Mouse (Mus musculus) heart, embryonic 14.5 days (tissue): ENCODE measurements around the gene Rab43. TPM values are rescaled to one million over a fixed set of nuclear protein-coding genes. Genes with fewer than 3 reads are reported as not detected.

ENCODE experiments used
- ATAC-seq: fragments of 200-750 bp; cut with Nextera tagmentation; 2 replicates; pipeline ENCODE4 v1.8.0; 2017; ENCODE audit warnings: low read depth, moderate TSS enrichment; ENCODE audit not compliant: insufficient number of reproducible peaks, insufficient read depth, low FRiP score
- H3K27ac ChIP-seq, 2 experiments: fragments of 200-500 bp in 1 of 2; fragments of 300-500 bp in 1 of 2; sonication (generic) in 1 of 2; replicated peaks in 1 of 2; 2 replicates each; pipeline ENCODE4 v1.5.1; 2012 to 2014; ENCODE audit warnings: low read depth in 2 of 2, low read length in 2 of 2, control low read depth in 1 of 2, mild to moderate bottlenecking in 1 of 2, mixed read lengths in 1 of 2; ENCODE audit not compliant: control insufficient read depth in 1 of 2, insufficient read depth in 1 of 2
- H3K27me3 ChIP-seq: fragments of 300-500 bp; sonication (generic); 2 replicates; pipeline ENCODE4 v1.6.1; 2014; ENCODE audit warnings: mild to moderate bottlenecking, low read length, control low read depth; ENCODE audit not compliant: control insufficient read depth, insufficient read depth
- H3K36me3 ChIP-seq: fragments of 300-500 bp; sonication (generic); 2 replicates; pipeline ENCODE4 v1.6.1; 2014; ENCODE audit warnings: mild to moderate bottlenecking, control low read depth, low read length, mixed read lengths; ENCODE audit not compliant: control insufficient read depth, insufficient read depth
- H3K4me1 ChIP-seq, 2 experiments: fragments of 200-500 bp in 1 of 2; fragments of 300-500 bp in 1 of 2; sonication (generic) in 1 of 2; 2 replicates each; pipeline ENCODE4 v1.6.1; 2012 to 2014; ENCODE audit warnings: low read length in 2 of 2, control low read depth in 1 of 2, mixed read lengths in 1 of 2; ENCODE audit not compliant: control insufficient read depth in 2 of 2, insufficient read depth in 2 of 2
- H3K4me2 ChIP-seq: fragments of 300-500 bp; sonication (generic); 2 replicates; pipeline ENCODE4 v1.6.1; 2014; ENCODE audit warnings: mild to moderate bottlenecking, low read length
- H3K4me3 ChIP-seq, 2 experiments: fragments of 200-500 bp in 1 of 2; fragments of 300-500 bp in 1 of 2; sonication (generic) in 1 of 2; 2 replicates each; pipeline ENCODE4 v1.5.1; 2012 to 2014; ENCODE audit warnings: low read length in 2 of 2, mild to moderate bottlenecking in 2 of 2, control low read depth in 1 of 2, low read depth in 1 of 2, moderate library complexity in 1 of 2; ENCODE audit not compliant: control insufficient read depth in 1 of 2, insufficient read depth in 1 of 2
- H3K9ac ChIP-seq: fragments of 300-500 bp; sonication (generic); 2 replicates; pipeline ENCODE4 v1.6.1; 2014; ENCODE audit warnings: mild to moderate bottlenecking, low read length
- H3K9me3 ChIP-seq: fragments of 300-500 bp; sonication (generic); 2 replicates; pipeline ENCODE4 v1.6.1; 2016; ENCODE audit warnings: low read length, control low read depth; ENCODE audit not compliant: control insufficient read depth
- WGBS: fragments of 180-500 bp; shearing (Covaris S2); extraction: QIAGEN DNeasy Blood & Tissue Kit; methylation state at CpG from one replicate; pipeline ENCODE4 v1.1.7; 2014; 5-methylcytosine and 5-hydroxymethylcytosine counted together
- polyA plus RNA-seq: library from polyadenylated mRNA; unstranded; fragments of >200 nt; fragmentation: Nextera tagmentation; extraction: Ambion mirVana; gene quantifications from 2 replicates; pipeline ENCODE4 v1.2.1, GENCODE M21; 2014

Rab43 gene
- polyA plus RNA-seq, 1 experiment from 2014 or later, result 8.0 TPM

DNA sequence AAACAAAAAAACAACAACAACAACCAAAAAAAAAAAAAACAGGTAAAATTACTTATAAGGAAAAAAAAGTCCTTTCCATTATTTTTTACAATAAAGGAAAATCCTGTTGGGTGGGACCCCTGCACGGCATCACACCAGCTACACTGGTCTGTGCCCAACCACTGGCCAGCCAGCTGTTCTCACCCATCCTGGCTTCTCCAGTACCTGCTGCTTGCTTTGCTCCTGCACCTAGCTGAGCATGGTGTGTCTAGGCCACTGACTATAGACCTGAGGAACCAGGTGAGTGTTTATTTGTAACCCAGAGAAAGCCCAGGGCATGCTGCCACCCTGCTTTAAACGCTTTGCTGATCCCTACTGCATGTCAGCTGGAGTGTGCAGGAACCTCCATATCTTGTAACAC is 8.4 kb upstream of the Rab43 start:
- Histone ChIP-seq H3K4me3 (no peak overlapping the region), H3K4me1 (no peaks in the 10 kb centered on the region), H3K4me2 (no peak overlapping the region), H3K9me3 (0 out of 2 replicates have a peak, but pooled peaks cover 3% of the 10 kb centered on the region), H3K27me3 (no peaks in the 10 kb centered on the region), H3K9ac (no peak overlapping the region), H3K27ac (no peak overlapping the region), H3K36me3 (peaks cover 100% of the 10 kb centered on the region)
- ATAC-seq, result no peak
- WGBS, result 96% methylated on average over 2 of the region's 2 CpGs

DNA sequence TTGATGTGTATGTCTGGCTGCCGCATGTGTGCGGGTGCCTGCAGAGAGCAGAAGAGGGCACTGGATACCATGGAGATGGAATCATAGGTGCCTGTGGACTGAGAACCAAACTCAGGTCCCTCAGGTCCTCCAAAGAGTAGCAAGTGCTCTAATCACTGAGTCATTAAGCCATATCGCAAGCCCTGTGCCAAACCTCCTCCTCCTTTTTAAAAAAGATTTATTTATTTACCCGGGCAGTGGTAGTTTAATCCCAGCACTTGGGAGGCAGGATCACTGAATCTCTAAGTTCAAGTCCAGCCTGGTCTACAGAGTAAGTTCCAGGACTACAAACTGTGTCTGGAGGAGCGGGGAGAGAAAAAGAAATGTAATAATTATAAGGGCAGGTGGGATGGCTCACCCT is 2.5 kb upstream of the Rab43 start:
- no peaks in the 10 kb centered on the region for H3K27me3 ChIP-seq
- no peak overlapping the region for H3K4me2 ChIP-seq
- no peak overlapping the region for H3K27ac ChIP-seq
- no peak overlapping the region for H3K9ac ChIP-seq
- ATAC-seq, result no peak
- H3K4me3 ChIP-seq, result no peak overlapping the region
- H3K9me3 ChIP-seq, result no peaks in the 10 kb centered on the region
- WGBS, result 92% methylated on average over 5 of the region's 5 CpGs
- H3K4me1 ChIP-seq, result peaks cover 0 to 14% of the 10 kb centered on the region in 2 experiments; a peak in 3 of 4 replicates
- H3K36me3 ChIP-seq, result peaks cover 46% of the 10 kb centered on the region

DNA sequence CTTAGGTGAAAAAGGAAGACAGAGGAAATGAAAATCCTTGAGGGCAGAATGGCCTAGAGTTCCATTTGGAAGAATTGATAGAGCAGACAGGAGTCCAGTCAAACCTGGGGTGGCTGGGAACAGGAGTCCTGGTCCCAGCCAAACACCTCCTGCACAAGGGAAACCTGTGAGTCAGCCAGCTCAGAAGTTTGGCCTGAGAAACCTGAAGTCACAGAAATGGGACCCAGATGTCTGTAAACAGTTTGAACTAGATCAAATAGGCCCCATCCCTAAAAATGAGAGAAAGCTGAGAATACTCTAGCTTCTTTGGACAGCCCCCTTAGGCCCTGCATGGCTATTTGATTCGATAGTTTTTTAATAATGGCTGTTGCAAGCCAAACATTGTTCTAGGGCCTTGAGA is 692 bp upstream of the Rab43 start:
- ATAC-seq, result no peak
- 81% methylated on average over 1 of the region's 1 CpGs for WGBS
- H3K27ac ChIP-seq, result peak overlapping the region in 1 of 2 experiments; percentile 86; a peak in 1 of 4 replicates
- H3K9me3 ChIP-seq, result no peaks in the 10 kb centered on the region
- peak overlapping the region in 1 of 2 experiments; percentile 78; a peak in 2 of 4 replicates for H3K4me3 ChIP-seq
- peaks cover 27% of the 10 kb centered on the region for H3K36me3 ChIP-seq
- peaks cover 0 to 14% of the 10 kb centered on the region in 2 experiments; a peak in 3 of 4 replicates for H3K4me1 ChIP-seq
- peak overlapping the region; percentile 83 for H3K9ac ChIP-seq
- H3K4me2 ChIP-seq, result peak overlapping the region; percentile 85
- H3K27me3 ChIP-seq, result no peaks in the 10 kb centered on the region

DNA sequence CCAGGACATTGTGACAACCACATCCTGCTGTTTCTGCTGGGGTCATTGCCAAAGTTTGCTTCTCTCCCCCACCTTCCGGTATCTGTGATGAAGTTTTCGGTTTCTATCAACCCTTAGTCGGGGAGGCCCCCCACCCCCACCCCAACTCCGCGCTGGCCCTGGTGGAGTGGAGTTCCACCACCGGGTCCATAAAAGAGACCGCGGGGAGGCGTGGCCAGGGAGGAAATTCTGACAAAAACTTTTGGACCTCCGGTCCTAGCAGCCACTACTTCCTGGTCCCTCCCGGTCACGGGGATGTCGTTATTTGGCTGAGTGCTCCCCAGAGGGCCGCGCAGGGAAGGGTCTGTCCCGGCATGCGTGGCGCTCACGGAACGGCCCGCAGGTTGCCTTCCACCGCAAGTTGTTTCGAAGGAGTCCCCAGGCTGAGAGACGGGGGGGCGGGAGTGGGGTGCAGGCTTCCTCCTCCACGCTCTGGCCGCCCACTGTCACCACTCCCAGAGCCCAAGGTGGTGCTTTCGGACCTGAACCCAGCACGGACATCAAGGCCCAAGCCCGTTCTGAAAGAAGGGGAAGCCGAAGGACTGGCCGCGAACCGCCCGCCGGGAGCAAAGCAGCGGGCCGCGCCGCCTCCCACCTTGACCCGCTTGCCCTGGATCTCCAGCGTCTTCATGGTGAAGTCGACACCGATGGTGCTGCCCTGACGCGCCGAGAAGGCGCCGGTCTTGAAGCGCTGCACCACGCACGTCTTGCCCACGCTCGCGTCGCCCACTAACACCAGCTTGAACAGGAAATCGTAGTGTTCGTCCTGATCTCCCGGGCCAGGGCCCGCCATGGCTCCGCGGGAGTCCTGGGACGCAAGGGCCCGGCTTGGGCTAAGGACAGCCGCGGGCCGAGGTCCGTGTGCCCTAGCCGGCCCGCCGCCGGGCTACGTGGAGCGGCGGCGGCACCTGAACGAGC is 973 bp downstream of the Rab43 start:
- Histone ChIP-seq H3K4me1 (peaks cover 2 to 14% of the 10 kb centered on the region in 2 experiments; a peak in 3 of 4 replicates), H3K27ac (peak overlapping the region; percentile 61 to 86), H3K9ac (peak overlapping the region; percentile 83), H3K27me3 (no peaks in the 10 kb centered on the region), H3K9me3 (no peaks in the 10 kb centered on the region), H3K36me3 (peaks cover 11% of the 10 kb centered on the region), H3K4me2 (peak overlapping the region; percentile 85), H3K4me3 (peak overlapping the region; percentile 75 to 78)
- WGBS, result under 1% methylated on average over 65 of the region's 77 CpGs
- ATAC-seq, result peak; percentile 24

DNA sequence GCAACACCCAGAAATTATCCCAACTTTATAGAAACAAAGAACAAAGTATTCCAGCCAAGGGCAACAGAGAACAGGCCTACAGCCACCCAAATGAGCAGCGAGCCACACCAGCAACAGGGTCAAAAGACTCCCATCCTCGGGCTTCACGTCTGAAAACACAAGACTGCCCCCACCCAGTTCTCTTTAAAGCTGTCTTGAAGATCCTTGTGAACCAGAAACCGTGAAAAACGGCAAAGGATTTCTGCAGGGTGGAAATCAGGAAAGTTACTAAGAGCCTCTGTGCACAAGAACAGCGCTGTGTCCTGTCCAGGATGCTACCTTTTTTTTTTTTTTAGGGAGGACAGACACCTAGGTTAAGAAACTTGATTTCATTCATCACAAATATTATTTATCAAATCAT is 1.7 kb downstream of the Rab43 start:
- H3K9me3 ChIP-seq, result no peaks in the 10 kb centered on the region
- no peaks in the 10 kb centered on the region for H3K27me3 ChIP-seq
- H3K4me3 ChIP-seq, result peak overlapping the region; percentile 75 to 78; a peak in 3 of 4 replicates
- peak overlapping the region in 1 of 2 experiments; percentile 86; a peak in 1 of 4 replicates for H3K27ac ChIP-seq
- H3K9ac ChIP-seq, result peak overlapping the region; percentile 83
- peaks cover 2 to 14% of the 10 kb centered on the region in 2 experiments; a peak in 3 of 4 replicates for H3K4me1 ChIP-seq
- peak overlapping the region; percentile 85 for H3K4me2 ChIP-seq
- peaks cover 4% of the 10 kb centered on the region; the same call in 1 of the 2 replicates for H3K36me3 ChIP-seq
- 37% methylated on average over 6 of the region's 6 CpGs for WGBS
- no peak for ATAC-seq

DNA sequence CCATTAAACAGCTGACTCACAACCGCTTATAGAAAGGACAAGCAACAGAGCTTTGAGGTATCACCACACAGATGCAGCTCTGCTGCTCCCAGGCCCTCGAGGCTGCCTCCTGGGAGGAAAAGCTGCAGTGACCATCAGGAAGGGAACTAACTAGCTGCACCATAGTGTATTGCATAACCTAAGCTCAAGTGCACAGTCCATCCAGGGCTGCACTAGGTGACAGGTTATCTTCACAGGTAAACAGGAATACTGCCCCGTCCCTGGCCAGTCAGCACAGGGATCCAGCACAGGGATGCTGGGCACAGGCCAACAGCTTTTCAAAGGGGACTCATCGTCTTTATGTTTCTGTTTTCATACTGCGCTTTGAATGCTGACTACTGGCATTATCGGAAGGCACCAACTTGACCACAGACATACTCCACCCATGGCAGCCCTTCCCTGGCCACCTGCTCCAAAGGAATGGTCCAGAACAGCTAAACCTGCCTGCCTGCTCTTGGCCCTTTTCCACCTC is 2.3 kb downstream of the Rab43 start:
- 91% methylated on average over 6 of the region's 6 CpGs for WGBS
- ATAC-seq, result no peak
- Histone ChIP-seq H3K4me2 (peak overlapping the region; percentile 85), H3K4me3 (peak overlapping the region in 1 of 2 experiments; percentile 78; a peak in 1 of 4 replicates), H3K36me3 (peaks cover 4% of the 10 kb centered on the region; the same call in 1 of the 2 replicates), H3K27me3 (no peaks in the 10 kb centered on the region), H3K4me1 (peaks cover 2 to 14% of the 10 kb centered on the region in 2 experiments; a peak in 3 of 4 replicates), H3K27ac (no peak overlapping the region), H3K9ac (no peak overlapping the region), H3K9me3 (no peaks in the 10 kb centered on the region)

DNA sequence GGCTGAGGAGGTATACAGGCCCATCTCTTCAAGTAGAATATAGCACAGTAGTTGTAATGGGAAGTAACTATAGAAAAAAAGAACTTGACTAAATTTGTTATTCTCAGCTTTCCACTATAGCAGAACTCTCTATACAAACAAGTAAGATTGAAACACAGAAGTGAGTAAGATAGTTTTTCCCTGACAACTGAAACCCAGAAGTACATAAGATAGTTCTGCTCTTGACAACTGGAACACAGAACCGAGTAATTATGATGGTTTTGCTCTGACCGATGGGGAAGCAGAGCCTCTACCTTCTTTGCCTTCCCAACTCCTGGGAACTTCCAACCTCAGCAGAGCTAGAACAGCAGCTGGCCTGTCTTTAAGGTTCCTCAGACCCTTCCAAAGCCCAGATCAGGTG is 2.8 kb downstream of the Rab43 start:
- H3K4me1 ChIP-seq, result peaks cover 2 to 14% of the 10 kb centered on the region in 2 experiments; a peak in 3 of 4 replicates
- H3K4me2 ChIP-seq, result no peak overlapping the region
- WGBS, result 86% methylated on average over 2 of the region's 2 CpGs

More for the DNA sequence above, 2.8 kb downstream of the Rab43 start:
- Histone ChIP-seq H3K27ac (no peak overlapping the region), H3K36me3 (0 out of 2 replicates have a peak, but pooled peaks cover 2% of the 10 kb centered on the region), H3K27me3 (no peaks in the 10 kb centered on the region), H3K9me3 (no peaks in the 10 kb centered on the region), H3K4me3 (no peak overlapping the region), H3K9ac (no peak overlapping the region)
- ATAC-seq, result no peak
